16 mouse cellular contexts compared by ENCODE assay signal in genomic region chr14:121155173-121155572, GRCm38 (mm10).
"Had no signal": no experiment of that assay in that cellular context is flagged by ENCODE, and none has a peak within 500 bp of the region (broad histone marks: within the 10 kb centered on the region; RNA-seq: fewer than 3 reads in every experiment).

No protein-coding gene starts in this region.

- H3K9ac ChIP-seq: limb, embryonic 15.5 days; liver, embryonic 12.5 days; lung, embryonic 14.5 days; stomach, embryonic 15.5 days had no signal

- H3K36me3 ChIP-seq: limb, embryonic 15.5 days; liver, embryonic 12.5 days; stomach, embryonic 15.5 days had no signal

- H3K4me3 ChIP-seq: left cerebral cortex, adult 2 months; limb, embryonic 15.5 days; liver, embryonic 12.5 days; megakaryocyte, embryonic 14.5 days; stomach, embryonic 15.5 days had no signal

- DNase-seq: kidney, adult 8-10 months; kidney, postnatal 14 days; lung, embryonic 14.5 days; lung, postnatal 14 days; right cerebral cortex, postnatal 14 days; thymus, adult 2 months; thymus, postnatal 25 days had no signal

- H3K27ac ChIP-seq: left cerebral cortex, adult 2 months; limb, embryonic 15.5 days; liver, embryonic 12.5 days; macrophage; stomach, embryonic 15.5 days had no signal

- ATAC-seq: inflammation-experienced regulatory T-cells, adult 6 months; intestine, postnatal 0 days; liver, embryonic 12.5 days had no signal

- H3K4me2 ChIP-seq: limb, embryonic 15.5 days; liver, embryonic 12.5 days; lung, embryonic 14.5 days; midbrain, embryonic 11.5 days; stomach, embryonic 15.5 days had no signal

- H3K9me3 ChIP-seq: limb, embryonic 15.5 days; stomach, embryonic 15.5 days had no signal

- H3K27me3 ChIP-seq: limb, embryonic 15.5 days; liver, embryonic 12.5 days; megakaryocyte, embryonic 14.5 days; stomach, embryonic 15.5 days had no signal

- H3K4me1 ChIP-seq: liver, embryonic 12.5 days; megakaryocyte, embryonic 14.5 days; stomach, embryonic 15.5 days had no signal
